Mouse (Mus musculus) heart, embryonic 14.5 days (tissue): ENCODE measurements around the gene Tns1. TPM values are rescaled to one million over a fixed set of nuclear protein-coding genes. Genes with fewer than 3 reads are reported as not detected.

Experiments
- ATAC-seq: fragments of 200-750 bp; cut with Nextera tagmentation; 2 replicates; pipeline ENCODE4 v1.8.0; 2017; ENCODE audit warnings: low read depth, moderate TSS enrichment; ENCODE audit not compliant: insufficient number of reproducible peaks, insufficient read depth, low FRiP score
- H3K27ac ChIP-seq, 2 experiments: fragments of 200-500 bp in 1 of 2; fragments of 300-500 bp in 1 of 2; sonication (generic) in 1 of 2; replicated peaks in 1 of 2; 2 replicates each; pipeline ENCODE4 v1.5.1; 2012 to 2014; ENCODE audit warnings: low read depth in 2 of 2, low read length in 2 of 2, control low read depth in 1 of 2, mild to moderate bottlenecking in 1 of 2, mixed read lengths in 1 of 2; ENCODE audit not compliant: control insufficient read depth in 1 of 2, insufficient read depth in 1 of 2
- H3K27me3 ChIP-seq: fragments of 300-500 bp; sonication (generic); 2 replicates; pipeline ENCODE4 v1.6.1; 2014; ENCODE audit warnings: mild to moderate bottlenecking, low read length, control low read depth; ENCODE audit not compliant: control insufficient read depth, insufficient read depth
- H3K36me3 ChIP-seq: fragments of 300-500 bp; sonication (generic); 2 replicates; pipeline ENCODE4 v1.6.1; 2014; ENCODE audit warnings: mild to moderate bottlenecking, control low read depth, low read length, mixed read lengths; ENCODE audit not compliant: control insufficient read depth, insufficient read depth
- H3K4me1 ChIP-seq, 2 experiments: fragments of 200-500 bp in 1 of 2; fragments of 300-500 bp in 1 of 2; sonication (generic) in 1 of 2; 2 replicates each; pipeline ENCODE4 v1.6.1; 2012 to 2014; ENCODE audit warnings: low read length in 2 of 2, control low read depth in 1 of 2, mixed read lengths in 1 of 2; ENCODE audit not compliant: control insufficient read depth in 2 of 2, insufficient read depth in 2 of 2
- H3K4me2 ChIP-seq: fragments of 300-500 bp; sonication (generic); 2 replicates; pipeline ENCODE4 v1.6.1; 2014; ENCODE audit warnings: mild to moderate bottlenecking, low read length
- H3K4me3 ChIP-seq, 2 experiments: fragments of 200-500 bp in 1 of 2; fragments of 300-500 bp in 1 of 2; sonication (generic) in 1 of 2; 2 replicates each; pipeline ENCODE4 v1.5.1; 2012 to 2014; ENCODE audit warnings: low read length in 2 of 2, mild to moderate bottlenecking in 2 of 2, control low read depth in 1 of 2, low read depth in 1 of 2, moderate library complexity in 1 of 2; ENCODE audit not compliant: control insufficient read depth in 1 of 2, insufficient read depth in 1 of 2
- H3K9ac ChIP-seq: fragments of 300-500 bp; sonication (generic); 2 replicates; pipeline ENCODE4 v1.6.1; 2014; ENCODE audit warnings: mild to moderate bottlenecking, low read length
- H3K9me3 ChIP-seq: fragments of 300-500 bp; sonication (generic); 2 replicates; pipeline ENCODE4 v1.6.1; 2016; ENCODE audit warnings: low read length, control low read depth; ENCODE audit not compliant: control insufficient read depth
- WGBS: fragments of 180-500 bp; shearing (Covaris S2); extraction: QIAGEN DNeasy Blood & Tissue Kit; methylation state at CpG from one replicate; pipeline ENCODE4 v1.1.7; 2014; 5-methylcytosine and 5-hydroxymethylcytosine counted together
- polyA plus RNA-seq: library from polyadenylated mRNA; unstranded; fragments of >200 nt; fragmentation: Nextera tagmentation; extraction: Ambion mirVana; gene quantifications from 2 replicates; pipeline ENCODE4 v1.2.1, GENCODE M21; 2014

Gene Tns1
- polyA plus RNA-seq, 1 experiment from 2014 or later: 125 TPM

DNA sequence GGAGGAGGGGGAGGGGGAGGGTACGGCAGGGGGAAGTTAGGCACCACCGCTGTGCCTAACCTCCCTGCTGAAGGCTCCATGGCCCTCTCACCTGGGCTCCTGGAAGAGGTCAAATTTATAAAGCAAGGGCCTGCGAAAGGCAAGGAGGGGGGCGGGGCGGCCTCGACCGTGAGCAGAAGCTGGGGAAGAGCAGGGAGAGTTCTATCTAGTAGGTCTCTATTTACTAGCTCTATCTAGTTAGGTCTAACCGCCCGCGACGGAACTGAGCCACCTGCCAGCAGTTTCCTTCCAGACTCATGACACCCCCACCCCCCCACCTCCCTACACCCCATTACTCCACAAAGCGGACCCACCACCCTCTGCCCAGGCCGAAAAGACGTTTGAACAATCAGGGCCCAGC lies 56.4 kb downstream of the Tns1 start:
- peak overlapping the region; percentile 84 to 89 for H3K27ac ChIP-seq
- peak overlapping the region; percentile 76 for H3K4me2 ChIP-seq
- H3K9me3 ChIP-seq: no peaks in the 10 kb centered on the region
- H3K27me3 ChIP-seq: no peaks in the 10 kb centered on the region
- 12% methylated on average over 14 of the region's 14 CpGs for WGBS
- H3K4me3 ChIP-seq: peak overlapping the region; percentile 59 to 74
- H3K4me1 ChIP-seq: peaks cover 31 to 40% of the 10 kb centered on the region in 2 experiments
- no peak for ATAC-seq
- peaks cover 8% of the 10 kb centered on the region for H3K36me3 ChIP-seq
- H3K9ac ChIP-seq: peak overlapping the region; percentile 82

DNA sequence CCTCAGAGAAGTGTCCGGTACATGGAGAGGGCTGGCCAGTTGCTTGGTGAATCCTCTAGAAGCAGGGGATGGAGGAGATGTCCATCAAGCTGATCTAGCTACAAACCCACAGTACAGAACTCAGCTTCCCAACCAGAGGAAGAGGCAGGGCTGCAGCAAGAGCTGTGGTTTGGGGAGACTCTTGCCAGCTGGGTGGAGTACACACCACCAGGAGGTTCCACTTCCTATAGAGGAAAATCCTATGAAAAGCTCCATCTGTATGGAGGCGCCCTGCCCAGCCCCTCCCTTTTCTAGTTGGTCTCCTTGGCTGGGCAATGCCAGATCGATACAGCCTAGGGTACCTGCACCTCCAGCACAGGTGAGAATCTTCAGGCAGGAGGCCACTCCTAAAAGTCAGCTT lies 57.7 kb downstream of the Tns1 start:
- no peak overlapping the region for H3K9ac ChIP-seq
- 81% methylated on average over 3 of the region's 3 CpGs for WGBS
- peaks cover 8% of the 10 kb centered on the region for H3K36me3 ChIP-seq
- 0 out of 4 replicates have a peak overlapping the region, but pooled peaks of 1 of the 2 experiments have one; percentile 4 for H3K27ac ChIP-seq
- no peaks in the 10 kb centered on the region for H3K9me3 ChIP-seq
- ATAC-seq: no peak
- no peak overlapping the region for H3K4me3 ChIP-seq
- H3K4me2 ChIP-seq: peak overlapping the region; percentile 16
- peaks cover 31 to 45% of the 10 kb centered on the region in 2 experiments for H3K4me1 ChIP-seq
- H3K27me3 ChIP-seq: no peaks in the 10 kb centered on the region

DNA sequence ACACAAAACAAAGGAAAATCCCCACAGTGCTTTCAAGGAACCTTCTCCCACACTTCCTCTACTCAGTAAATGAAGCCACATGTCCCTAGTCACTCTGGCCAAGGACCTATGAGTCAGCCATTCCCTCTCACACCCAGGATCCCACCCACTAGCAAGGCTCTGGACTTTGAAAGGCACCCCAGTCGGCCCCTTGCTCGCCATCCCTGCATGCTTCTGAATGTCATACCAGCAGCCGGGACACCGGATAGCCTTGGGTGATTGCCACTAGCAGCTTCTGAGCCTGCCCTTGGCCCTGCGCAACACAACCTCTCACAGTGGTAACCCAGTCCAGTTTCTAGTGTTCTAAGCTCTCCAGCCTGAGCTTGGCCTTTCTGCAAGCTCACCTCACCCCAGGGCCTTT lies 58.2 kb downstream of the Tns1 start:
- no peak overlapping the region for H3K4me3 ChIP-seq
- no peak for ATAC-seq
- peak overlapping the region; percentile 16; the same call in 1 of the 2 replicates for H3K4me2 ChIP-seq
- H3K9ac ChIP-seq: peak overlapping the region; percentile 31; the same call in 1 of the 2 replicates
- no peaks in the 10 kb centered on the region for H3K27me3 ChIP-seq
- peaks cover 8% of the 10 kb centered on the region for H3K36me3 ChIP-seq
- H3K27ac ChIP-seq: 0 out of 4 replicates have a peak overlapping the region, but pooled peaks of 1 of the 2 experiments have one; percentile 4
- WGBS: 62% methylated on average over 5 of the region's 5 CpGs
- H3K9me3 ChIP-seq: no peaks in the 10 kb centered on the region
- peaks cover 30 to 46% of the 10 kb centered on the region in 2 experiments for H3K4me1 ChIP-seq

DNA sequence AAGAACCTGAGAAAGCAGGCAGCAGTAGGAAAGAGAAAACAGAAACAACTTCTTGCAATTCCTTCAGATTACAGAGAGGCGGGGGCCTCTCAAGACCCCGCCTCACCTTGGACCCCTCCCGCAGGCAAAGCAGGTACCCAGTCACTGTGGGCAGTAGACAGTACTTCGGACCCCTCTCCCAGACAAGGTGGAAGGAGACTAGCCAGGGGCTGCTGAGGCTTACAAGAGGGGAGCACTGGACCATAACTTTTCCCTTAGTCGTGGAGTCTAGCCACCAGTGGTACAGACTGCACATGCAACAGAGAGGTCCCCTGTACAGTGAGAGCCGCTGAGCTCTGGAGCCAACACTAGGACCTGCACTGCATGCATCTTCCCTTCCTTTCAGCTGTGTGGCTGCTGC lies 64.2 kb downstream of the Tns1 start:
- Histone ChIP-seq H3K4me1 (peaks cover 23 to 37% of the 10 kb centered on the region in 2 experiments), H3K4me3 (no peak overlapping the region), H3K36me3 (peaks cover 12% of the 10 kb centered on the region; the same call in 1 of the 2 replicates), H3K9ac (no peak overlapping the region), H3K4me2 (no peak overlapping the region), H3K9me3 (no peaks in the 10 kb centered on the region), H3K27me3 (no peaks in the 10 kb centered on the region), H3K27ac (no peak overlapping the region)
- 84% methylated on average over 6 of the region's 6 CpGs for WGBS
- ATAC-seq: no peak

DNA sequence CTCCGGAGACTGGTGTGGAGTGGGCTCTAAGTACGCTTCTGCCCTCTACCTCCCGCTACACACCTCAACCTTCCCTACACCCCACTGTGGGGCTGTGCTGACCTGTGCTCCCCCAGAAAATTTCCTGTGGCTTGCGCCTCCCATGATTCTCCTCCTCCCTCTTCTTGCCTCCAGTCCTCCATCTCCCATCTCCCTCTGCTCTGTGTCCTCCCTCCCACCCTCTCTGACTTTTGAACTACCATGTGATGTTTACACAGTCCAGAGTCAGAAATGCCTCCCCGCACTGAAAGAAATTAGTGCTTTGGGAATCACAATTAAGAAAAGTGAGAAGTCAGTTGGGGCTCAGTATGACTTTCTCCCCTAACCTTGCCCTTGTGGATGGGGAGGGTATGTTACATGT lies 64.7 kb downstream of the Tns1 start:
- WGBS: 87% methylated on average over 5 of the region's 5 CpGs
- H3K27ac ChIP-seq: no peak overlapping the region
- peaks cover 28 to 42% of the 10 kb centered on the region in 2 experiments for H3K4me1 ChIP-seq

DNA sequence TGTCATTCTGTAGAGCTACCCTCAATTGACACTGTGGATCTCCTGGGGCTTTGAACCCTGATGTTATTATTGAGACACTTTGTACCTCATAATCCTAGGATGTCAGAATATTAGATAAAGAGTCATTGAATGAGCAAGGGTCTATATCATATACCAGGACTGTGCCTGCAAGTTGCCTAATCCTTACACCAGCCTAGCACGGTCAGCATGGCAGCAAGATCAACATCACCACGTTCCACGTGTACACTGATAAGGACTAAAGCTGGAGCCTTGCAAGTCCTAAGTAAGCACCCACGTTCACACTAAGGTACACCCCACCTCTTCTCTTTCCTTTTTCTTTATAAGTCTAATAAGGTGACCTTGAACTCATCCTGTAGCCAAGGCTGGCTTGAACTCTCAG lies 65.5 kb downstream of the Tns1 start:
- Histone ChIP-seq H3K4me3 (no peak overlapping the region), H3K4me1 (peaks cover 35 to 50% of the 10 kb centered on the region in 2 experiments)
- 43% methylated on average over 4 of the region's 4 CpGs for whole genome bisulfite sequencing

More for the DNA sequence above, 64.7 kb downstream of the Tns1 start:
- Histone ChIP-seq H3K9ac (no peak overlapping the region; the same call in 1 of the 2 replicates), H3K4me2 (no peak overlapping the region), H3K9me3 (no peaks in the 10 kb centered on the region), H3K4me3 (no peak overlapping the region), H3K27me3 (no peaks in the 10 kb centered on the region), H3K36me3 (peaks cover 12% of the 10 kb centered on the region; the same call in 1 of the 2 replicates)
- no peak for ATAC-seq

DNA sequence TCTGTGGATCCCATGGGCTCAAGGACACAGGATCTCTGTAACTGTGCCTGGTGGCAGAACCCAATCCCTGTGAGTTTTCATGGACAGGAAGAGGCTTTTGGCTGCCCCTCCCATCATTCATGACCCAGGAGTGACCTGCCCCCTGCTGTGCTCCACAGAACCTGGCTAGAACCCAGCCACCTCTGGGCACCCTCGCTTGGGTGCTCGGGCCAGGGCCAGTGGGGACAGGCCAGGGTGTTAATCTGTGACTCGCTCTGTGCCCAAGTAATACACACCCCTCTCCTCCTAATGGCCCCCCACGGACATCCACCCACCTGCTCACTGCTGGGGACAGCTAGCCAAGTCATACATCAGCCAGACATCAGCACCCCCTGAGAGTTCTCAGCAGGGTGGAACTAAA lies 65.9 kb downstream of the Tns1 start:
- peaks cover 4% of the 10 kb centered on the region; the same call in 1 of the 2 replicates for H3K36me3 ChIP-seq
- no peaks in the 10 kb centered on the region for H3K27me3 ChIP-seq
- no peak for ATAC-seq
- no peak overlapping the region for H3K4me3 ChIP-seq
- no peak overlapping the region for H3K27ac ChIP-seq
- peaks cover 39 to 54% of the 10 kb centered on the region in 2 experiments for H3K4me1 ChIP-seq
- no peak overlapping the region for H3K4me2 ChIP-seq
- H3K9ac ChIP-seq: no peak overlapping the region
- no peaks in the 10 kb centered on the region for H3K9me3 ChIP-seq
- 76% methylated on average over 4 of the region's 4 CpGs for WGBS

More for the DNA sequence above, 65.5 kb downstream of the Tns1 start:
- H3K9ac ChIP-seq: no peak overlapping the region
- peaks cover 9% of the 10 kb centered on the region; the same call in 1 of the 2 replicates for H3K36me3 ChIP-seq
- H3K27me3 ChIP-seq: no peaks in the 10 kb centered on the region
- ATAC-seq: no peak
- H3K9me3 ChIP-seq: no peaks in the 10 kb centered on the region
- no peak overlapping the region for H3K27ac ChIP-seq
- H3K4me2 ChIP-seq: no peak overlapping the region

DNA sequence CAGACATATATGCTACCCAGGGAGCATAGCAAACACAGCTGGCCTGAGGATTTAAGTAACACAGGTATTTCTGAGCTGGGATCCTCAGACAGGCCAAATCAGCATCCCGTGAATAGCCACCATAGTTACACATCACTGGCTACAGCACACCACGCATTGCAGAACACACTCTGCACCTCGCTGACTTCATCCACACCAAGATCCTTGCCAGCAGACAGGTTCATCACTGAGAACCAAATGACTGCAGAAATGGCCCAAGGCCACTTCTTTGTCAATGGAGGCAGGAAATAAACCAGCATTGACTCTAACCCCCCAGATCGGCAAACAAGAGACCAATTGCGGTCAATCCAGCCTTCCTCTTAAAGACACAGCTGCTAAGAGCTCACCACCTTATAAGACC lies 66.7 kb downstream of the Tns1 start:
- 82% methylated on average over 5 of the region's 5 CpGs for WGBS

More for the DNA sequence above, 66.7 kb downstream of the Tns1 start:
- Histone ChIP-seq H3K27ac (no peak overlapping the region), H3K4me1 (peaks cover 47 to 57% of the 10 kb centered on the region in 2 experiments), H3K9ac (no peak overlapping the region), H3K27me3 (no peaks in the 10 kb centered on the region), H3K4me2 (no peak overlapping the region), H3K36me3 (0 out of 2 replicates have a peak, but pooled peaks cover 4% of the 10 kb centered on the region), H3K4me3 (no peak overlapping the region), H3K9me3 (no peaks in the 10 kb centered on the region)
- ATAC-seq: no peak
